Mouse (Mus musculus) v-Abl transformed pro-B cells (cell line): ENCODE results near the gene Dst.

Source experiments
- in situ Hi-C, 2 experiments: fragments of 400-800 bp; cut with MboI; formaldehyde crosslinking; loops; one replicate each; pipeline ENCODE4 v1.15.1; 2025; ENCODE audit not compliant: unreplicated experiment in 2 of 2

Dst gene

DNA sequence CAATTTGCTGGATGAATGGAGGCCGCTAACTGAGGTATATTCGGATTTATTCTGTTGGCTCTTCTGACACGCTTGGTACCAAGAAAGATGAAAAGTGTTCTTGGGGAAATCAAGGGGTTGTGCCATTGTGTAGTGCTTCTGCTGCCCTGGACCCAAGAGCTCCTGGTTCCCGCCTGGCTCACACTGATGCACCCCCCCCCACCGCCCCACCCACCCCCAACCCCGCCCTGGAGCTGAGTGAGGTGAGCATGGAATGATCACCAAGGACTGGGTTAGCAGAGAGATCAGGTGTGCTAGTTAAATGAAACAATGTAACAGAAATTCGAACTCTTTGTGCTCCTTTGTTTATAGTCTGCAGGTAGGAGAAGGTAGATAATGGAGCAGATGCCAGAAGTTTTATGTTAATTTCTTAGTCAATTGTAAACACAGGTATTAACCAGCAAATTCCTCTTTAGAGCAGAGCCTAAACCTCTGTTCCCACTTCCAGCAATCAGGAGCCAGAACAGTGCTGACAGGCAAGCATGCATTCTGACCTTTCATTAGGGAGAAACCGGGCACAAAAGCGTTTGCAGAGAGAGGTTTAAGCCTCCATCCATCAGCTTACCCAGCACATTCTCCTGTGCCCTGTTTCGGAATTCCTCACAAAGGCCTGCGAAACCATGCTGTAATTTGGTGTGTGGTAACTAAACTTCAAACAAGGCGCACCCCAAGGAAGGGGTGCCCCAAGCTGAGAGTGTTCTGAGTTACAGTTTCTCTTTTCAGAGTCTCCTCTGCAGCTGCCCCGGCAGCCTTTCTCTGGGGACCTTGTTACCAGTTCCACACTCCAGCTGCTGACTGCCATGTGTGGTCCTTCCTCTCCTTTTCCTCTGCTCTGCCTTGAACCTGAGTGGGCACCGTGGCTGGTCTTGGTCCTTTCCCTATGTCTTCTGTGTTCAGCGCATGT, 166.5 kb downstream of the Dst start:
- in situ Hi-C loops = no loop called here

- in situ Hi-C loops = no loop called here
Measured at GRCm38 (mm10) chr1:34076701-34077421, 168.8 kb downstream of the Dst start.

GRCm38 (mm10) chr1:34077422-34077790, 169.4 kb downstream of the Dst start:
- in situ Hi-C loops = no loop called here

DNA sequence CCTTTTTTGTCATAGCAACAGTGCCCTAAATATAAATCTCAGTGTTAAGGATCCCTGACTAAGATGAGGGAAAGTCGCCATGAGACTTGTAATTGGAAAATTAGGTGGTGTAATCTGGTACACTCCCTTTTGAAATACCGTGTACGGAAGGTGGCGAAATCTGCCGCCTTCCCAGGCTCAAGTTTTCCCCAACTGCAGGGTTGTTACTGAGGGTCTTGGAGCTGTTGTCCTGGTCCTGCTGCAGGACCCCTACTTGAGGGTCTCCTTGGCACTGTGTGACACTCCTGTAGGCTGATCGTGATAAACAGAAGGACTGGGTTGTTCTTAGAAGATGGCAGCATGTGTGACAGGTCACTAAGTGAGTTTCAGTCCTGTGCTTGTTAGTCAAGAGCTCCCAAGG, 169.9 kb downstream of the Dst start:
- in situ Hi-C loops = no loop called here

GRCm38 (mm10) chr1:34089011-34089410, 181.0 kb downstream of the Dst start:
- in situ Hi-C loops = no loop called here

- in situ Hi-C loops = no loop called here
Measured at GRCm38 (mm10) chr1:34090700-34091099, 182.7 kb downstream of the Dst start.

- in situ Hi-C loops = no loop called here
Measured at GRCm38 (mm10) chr1:34093652-34094051, 185.6 kb downstream of the Dst start.

- in situ Hi-C loops = no loop called here
Measured at GRCm38 (mm10) chr1:34094301-34094700, 186.3 kb downstream of the Dst start.

DNA sequence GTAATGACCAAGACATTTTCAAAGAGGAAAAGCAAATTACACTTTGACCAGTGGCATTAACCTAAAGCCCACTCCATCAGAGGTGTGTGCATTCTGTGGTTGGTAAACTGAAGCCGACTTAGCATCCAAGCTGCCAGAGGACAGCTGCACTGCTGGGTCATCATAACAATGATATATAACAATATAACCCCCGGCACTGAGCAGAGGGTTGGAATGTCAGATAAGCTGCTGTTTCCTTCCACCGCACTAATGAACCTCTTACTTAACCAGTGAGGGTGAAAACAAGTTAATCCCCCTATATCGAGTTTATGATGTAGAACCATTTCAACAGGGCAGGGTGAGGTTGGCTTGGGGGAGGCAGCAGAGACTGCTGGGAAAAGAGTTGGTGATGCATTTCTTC, 187.1 kb downstream of the Dst start:
- in situ Hi-C loops = no loop called here

DNA sequence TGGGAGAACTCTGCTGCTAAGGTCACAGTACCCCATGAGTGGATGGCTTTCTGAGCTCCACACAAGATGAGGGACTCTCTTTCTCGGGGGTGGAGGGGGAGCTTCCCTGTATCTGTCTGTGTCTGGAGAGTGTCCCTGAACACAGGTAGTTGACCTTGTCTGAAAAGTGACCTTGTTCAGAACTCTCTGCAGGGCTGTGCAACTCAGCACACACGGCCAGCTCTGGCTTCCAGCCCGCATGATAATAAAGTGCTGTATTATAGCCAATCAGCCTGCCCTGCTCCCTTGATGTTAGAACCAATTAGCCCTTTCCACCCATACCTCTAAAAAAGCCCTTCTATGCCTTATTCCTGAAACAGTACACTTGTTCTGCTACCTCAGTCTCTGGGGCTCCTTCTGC, 188.9 kb downstream of the Dst start:
- in situ Hi-C loops = no loop called here

GRCm38 (mm10) chr1:34097640-34098039, 189.6 kb downstream of the Dst start:
- in situ Hi-C loops = no loop called here

GRCm38 (mm10) chr1:34099439-34099838, 191.4 kb downstream of the Dst start:
- in situ Hi-C loops = no loop called here

GRCm38 (mm10) chr1:34100385-34100784, 192.4 kb downstream of the Dst start:
- in situ Hi-C loops = no loop called here

DNA sequence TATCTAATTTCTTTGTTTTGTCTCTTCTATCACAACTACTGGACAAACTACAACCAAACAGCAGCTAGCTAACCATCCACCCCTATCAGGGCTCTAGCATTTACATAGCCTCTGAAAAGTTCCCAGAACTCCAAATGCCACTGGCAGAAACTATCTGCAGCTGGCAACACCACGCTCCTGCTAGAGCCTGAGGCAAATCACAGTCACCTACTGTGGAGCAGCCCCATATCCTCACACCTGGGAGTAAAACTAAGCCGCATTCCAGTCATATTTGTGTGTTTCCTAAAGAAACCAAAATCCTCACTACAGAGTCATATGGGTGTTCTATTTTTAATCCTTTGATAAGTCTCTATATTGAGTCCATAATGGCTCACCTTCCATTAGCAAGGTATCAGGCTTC, 194.6 kb downstream of the Dst start:
- in situ Hi-C loops = no loop called here

GRCm38 (mm10) chr1:34103176-34103575, 195.2 kb downstream of the Dst start:
- in situ Hi-C loops = no loop called here

DNA sequence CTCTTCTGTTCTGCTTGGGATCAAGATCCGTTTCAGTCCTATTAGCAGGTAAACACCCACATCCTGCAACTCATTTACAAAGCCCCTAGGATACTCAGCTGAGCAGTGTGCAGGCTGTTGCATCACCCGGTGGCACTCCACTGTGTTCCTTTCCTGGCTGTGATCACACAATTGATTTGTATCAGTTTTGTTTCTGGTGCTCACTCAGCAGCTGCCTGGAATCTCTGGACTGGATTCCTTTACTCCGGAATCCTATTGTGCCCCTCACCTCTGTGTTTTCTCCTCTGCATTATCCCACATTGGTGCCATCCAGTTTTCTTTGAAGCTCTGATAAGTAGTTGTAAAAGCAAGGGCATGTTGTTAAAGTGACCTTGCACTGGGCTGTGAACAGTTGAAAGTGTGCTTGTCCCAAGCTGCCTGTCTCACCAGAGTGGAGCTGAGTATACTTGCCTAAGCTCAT, 195.7 kb downstream of the Dst start:
- in situ Hi-C loops = no loop called here

DNA sequence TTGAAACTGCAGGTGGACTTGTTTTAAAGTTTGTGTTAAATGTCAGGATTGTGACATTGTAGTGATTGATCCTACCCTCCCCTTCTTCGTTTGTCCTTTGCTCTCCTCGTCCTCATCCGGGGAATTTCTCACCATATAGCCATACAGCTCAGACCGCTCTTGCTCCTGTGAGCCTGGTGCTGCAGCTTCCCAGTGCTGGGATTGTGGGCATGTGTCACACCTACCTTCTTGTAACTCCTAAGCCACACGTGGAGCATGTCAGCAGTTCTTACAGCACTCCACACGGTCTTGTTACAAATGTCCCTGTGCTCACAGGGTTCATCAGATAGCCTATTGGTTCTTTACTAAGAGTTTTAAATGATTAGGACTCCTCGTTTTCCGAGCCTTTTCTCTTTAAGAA, 196.8 kb downstream of the Dst start:
- in situ Hi-C loops = no loop called here

DNA sequence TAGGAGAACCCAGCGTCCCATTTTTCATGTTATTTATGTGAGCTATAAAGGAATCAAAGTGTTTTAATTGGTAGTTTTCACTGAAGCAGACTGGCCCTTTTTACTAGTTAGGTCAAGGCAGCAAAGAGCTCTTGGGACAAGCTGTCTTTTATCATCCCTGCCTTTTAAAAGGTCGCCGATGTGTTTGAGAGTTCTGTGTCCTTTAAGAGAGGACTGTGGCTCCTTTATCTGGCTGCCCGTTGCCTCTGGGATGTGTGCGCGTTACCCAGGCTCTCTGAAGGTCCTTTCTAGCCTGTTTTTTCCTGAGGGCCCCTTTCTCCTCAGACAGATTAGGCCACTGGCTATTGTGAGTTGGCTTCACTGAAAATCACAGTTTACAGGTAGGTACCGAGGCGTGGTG, 198.6 kb downstream of the Dst start:
- in situ Hi-C loops = no loop called here

DNA sequence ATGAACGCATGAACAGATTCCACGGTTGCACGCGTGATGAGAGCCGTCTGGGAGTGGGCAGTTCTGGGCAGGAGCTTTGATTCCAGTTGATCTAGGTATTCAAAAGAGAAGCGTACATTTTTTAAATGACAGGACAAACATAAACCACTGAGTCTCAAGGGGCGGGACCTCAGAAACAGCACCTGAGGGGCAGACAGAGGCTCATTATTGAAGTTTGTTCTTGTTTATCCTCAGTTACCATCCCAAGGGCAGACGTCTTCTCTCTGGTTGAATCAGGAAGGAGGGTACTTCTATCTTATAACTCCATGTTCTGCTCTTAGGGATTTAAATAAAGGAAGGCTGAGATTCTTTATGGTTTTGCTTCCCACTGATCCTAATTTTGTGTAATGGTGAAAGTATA, 199.1 kb downstream of the Dst start:
- in situ Hi-C loops = no loop called here

DNA sequence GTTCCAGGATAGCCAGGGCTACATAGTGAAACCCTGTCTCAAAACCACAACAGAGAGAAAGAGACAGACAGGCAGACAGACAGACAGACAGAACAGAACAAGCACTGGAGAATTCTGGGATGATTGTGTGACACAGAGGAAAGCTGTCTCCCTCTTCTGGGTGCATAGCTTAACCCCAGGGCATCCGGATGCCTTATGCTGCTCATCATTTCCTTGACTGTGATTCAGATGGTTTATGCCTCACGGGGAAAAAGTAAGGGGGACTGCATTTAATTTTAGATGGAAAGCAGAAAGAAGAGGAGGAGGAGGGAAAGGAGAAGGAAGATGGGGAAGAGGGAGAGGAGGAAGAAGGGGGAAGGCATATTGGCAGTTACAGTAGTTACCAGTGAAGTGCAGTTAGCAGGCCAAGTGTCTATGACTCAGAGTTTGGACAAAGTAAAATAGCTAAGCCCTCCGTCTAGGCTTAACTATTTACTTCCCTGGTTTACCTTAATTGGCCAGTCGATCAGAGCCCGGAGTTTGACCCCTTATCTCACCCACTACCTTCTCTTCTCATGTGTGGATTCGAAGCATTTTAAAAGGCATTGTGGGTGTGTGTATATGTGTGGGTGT, 201.7 kb downstream of the Dst start:
- in situ Hi-C loops = loop anchor here in 1 of 2 experiments (10.0 kb wide), 1 partner anchor 55 kb away; no protein-coding TSS in a partner anchor

DNA sequence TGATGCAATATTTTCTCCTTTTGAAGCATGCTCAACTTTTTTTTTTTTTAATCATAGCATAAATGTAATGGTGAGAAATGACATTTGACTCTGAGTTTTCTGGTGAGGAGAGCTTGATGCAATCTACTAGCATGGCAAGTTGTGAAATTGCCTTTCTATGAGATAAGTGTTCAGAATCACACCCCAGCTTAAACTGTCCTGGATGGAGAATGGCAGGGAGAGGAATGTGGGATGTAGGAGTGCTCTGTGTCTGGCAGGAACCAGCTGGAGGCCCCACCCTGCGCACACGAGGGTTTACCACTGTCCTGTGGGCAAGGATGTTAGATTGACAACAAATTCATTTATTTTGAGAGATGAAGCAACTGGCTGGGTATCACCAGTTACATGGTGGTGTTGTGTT, 202.8 kb downstream of the Dst start:
- in situ Hi-C loops = loop anchor here in 1 of 2 experiments (10.0 kb wide), 1 partner anchor 54 kb away; no protein-coding TSS in a partner anchor
